Mouse (Mus musculus) megakaryocyte, embryonic 14.5 days (primary cell): Measurements from ENCODE around the gene Ssh3.

Source experiments
- FLI1 ChIP-seq: IDR thresholded peaks from 2 replicates; pipeline ENCODE4 v1.6.1; 2012; ENCODE audit warnings: low read length, inconsistent platforms, mixed read lengths
- GATA1 ChIP-seq: IDR thresholded peaks from 3 replicates; pipeline ENCODE4 v1.6.1; 2012; ENCODE audit warnings: mixed read lengths, low read length, inconsistent platforms, borderline replicate concordance

- TF ChIP-seq GATA1 (no peak), FLI1 (no peak)
Observed at GRCm38 (mm10) chr19:4234548-4234947, 34.4 kb downstream of the Ssh3 start.
